Mouse (Mus musculus) heart, adult 8-10 months (tissue): ENCODE measurements around the gene Morn1. TPM values are rescaled to one million over a fixed set of nuclear protein-coding genes. Genes with fewer than 3 reads are reported as not detected.
"Not testable (repeated sequence)": the region's sequence is repeated elsewhere in the genome, so short reads cannot be mapped to it uniquely, and the experiment has no call there.

Experiments
- DNase-seq: peaks from one replicate; pipeline ENCODE4 v3.0.0; 2022; ENCODE audit warnings: low spot score
- total RNA-seq, 4 experiments: library from RNA; stranded (reverse); gene quantifications; 2 replicates each; pipeline ENCODE4 v1.2.4; 2022

Gene Morn1
- total RNA-seq, 4 experiments from 2014 or later = 0.60 to 4.4 (median 1.8) TPM

GRCm38 (mm10) chr4:155078808-155079207, 7.6 kb upstream of the Morn1 start:
- DNase-seq = not testable (repeated sequence)

GRCm38 (mm10) chr4:155079666-155080065, 6.7 kb upstream of the Morn1 start:
- DNase-seq = no peak

- DNase-seq = no peak
These were observed 2.8 kb upstream of the Morn1 start for GRCm38 (mm10) chr4:155083553-155083952.

- no peak for DNase-seq
These were observed 2.0 kb upstream of the Morn1 start for GRCm38 (mm10) chr4:155084351-155084750.

GRCm38 (mm10) chr4:155085206-155086107, 920 bp upstream of the Morn1 start:
- no peak for DNase-seq

GRCm38 (mm10) chr4:155089241-155089640, 2.9 kb downstream of the Morn1 start:
- DNase-seq = no peak

- DNase-seq = no peak
These were observed 3.8 kb downstream of the Morn1 start for GRCm38 (mm10) chr4:155090147-155090546.

GRCm38 (mm10) chr4:155090688-155091449, 4.5 kb downstream of the Morn1 start:
- DNase-seq = no peak

GRCm38 (mm10) chr4:155092718-155093430, 6.5 kb downstream of the Morn1 start:
- DNase-seq = no peak

- DNase-seq = no peak
These were observed 7.2 kb downstream of the Morn1 start for GRCm38 (mm10) chr4:155093431-155094149.

- peak; percentile 38 for DNase-seq
These were observed 8.2 kb downstream of the Morn1 start for GRCm38 (mm10) chr4:155094565-155094964.

GRCm38 (mm10) chr4:155095238-155095900, 9.0 kb downstream of the Morn1 start:
- DNase-seq = peak; percentile 88

- DNase-seq = no peak
These were observed 9.6 kb downstream of the Morn1 start for GRCm38 (mm10) chr4:155095967-155096366.

- no peak for DNase-seq
These were observed 11.1 kb downstream of the Morn1 start for GRCm38 (mm10) chr4:155097452-155097851.

- DNase-seq = no peak
These were observed 12.2 kb downstream of the Morn1 start for GRCm38 (mm10) chr4:155098572-155098971.

- no peak for DNase-seq
These were observed 21.5 kb downstream of the Morn1 start for GRCm38 (mm10) chr4:155107886-155108285.

GRCm38 (mm10) chr4:155109471-155109870, 23.1 kb downstream of the Morn1 start:
- DNase-seq = no peak

- no peak for DNase-seq
These were observed 27.5 kb downstream of the Morn1 start for GRCm38 (mm10) chr4:155113766-155114410.

GRCm38 (mm10) chr4:155116607-155117006, 30.2 kb downstream of the Morn1 start:
- DNase-seq = no peak

GRCm38 (mm10) chr4:155117396-155117978, 31.1 kb downstream of the Morn1 start:
- no peak for DNase-seq
